Mouse (Mus musculus): ENCODE results near the gene Bicc1.

DNA sequence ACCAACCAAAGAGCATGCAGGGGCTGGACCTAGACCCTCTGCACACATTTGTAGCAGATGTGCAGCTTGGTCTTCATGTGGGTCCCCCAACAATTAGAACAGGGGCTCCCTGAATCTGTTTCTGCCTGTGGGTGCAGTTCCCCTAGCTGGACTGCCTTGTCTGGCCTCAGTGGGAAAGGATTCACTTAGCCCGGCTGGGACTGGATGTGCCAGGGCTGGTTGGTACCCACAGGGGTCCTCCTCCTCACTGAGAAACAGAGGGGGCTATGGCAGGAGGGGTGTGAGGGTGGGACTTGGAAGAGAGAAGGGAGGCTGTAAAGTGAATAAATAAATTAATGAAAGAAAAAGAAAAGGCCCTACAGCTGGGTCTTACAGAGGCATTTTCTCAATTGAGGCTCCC lies 115.1 kb downstream of the Bicc1 start:
- TF ChIP-seq ZNF384 (IDR thresholded peaks at IDR 0.05; ENCODE audit: low read depth, low read length): no peak
- no peak for TF ChIP-seq MAFK (IDR thresholded peaks at IDR 0.05; ENCODE audit: insufficient read depth, low read depth, low read length)
- no peak for TF ChIP-seq HCFC1 (IDR thresholded peaks at IDR 0.05; ENCODE audit: borderline replicate concordance, insufficient read depth, low read length)
- no peak for TF ChIP-seq ZC3H11A (IDR thresholded peaks at IDR 0.05; ENCODE audit: borderline replicate concordance, low read depth, low read length)
- no peak for TF ChIP-seq CHD2 (IDR thresholded peaks at IDR 0.05; ENCODE audit: low read depth, low read length)

Measured in ES-E14 (cell line).